Mouse (Mus musculus): ENCODE results near the gene Tomm34.
"Not testable (repeated sequence)": the region's sequence is repeated elsewhere in the genome, so short reads cannot be mapped to it uniquely, and the experiment has no call there.

Tomm34 gene

GRCm38 (mm10) chr2:164075088-164075487, 4.1 kb upstream of the Tomm34 start:
- DNase-seq = peak; percentile 60

- DNase-seq = peak; percentile 99
Observed at GRCm38 (mm10) chr2:164073918-164074578, 3.1 kb upstream of the Tomm34 start.

- DNase-seq = no peak
Observed at GRCm38 (mm10) chr2:164073120-164073519, 2.2 kb upstream of the Tomm34 start.

DNA sequence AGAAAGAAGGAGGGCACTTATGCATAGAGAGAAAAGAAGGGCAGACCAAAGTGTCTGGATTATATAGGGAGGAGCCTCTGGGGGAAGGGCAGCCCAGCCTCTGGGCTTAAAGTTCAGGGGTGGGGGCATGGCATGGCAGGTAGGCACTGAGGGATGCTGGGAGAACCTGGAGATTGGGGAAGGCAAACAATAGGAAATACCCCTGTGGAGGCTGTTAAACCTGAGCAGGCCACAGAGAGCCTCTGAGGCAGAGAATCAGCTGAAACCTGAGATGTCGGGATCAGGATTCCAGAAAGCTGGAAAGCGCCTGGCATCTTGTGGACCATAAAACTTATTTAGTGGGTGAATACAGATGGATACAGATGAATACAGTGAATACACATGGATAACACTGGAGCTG, 1.1 kb upstream of the Tomm34 start:
- DNase-seq = no peak

- DNase-seq = not testable (repeated sequence)
Observed at GRCm38 (mm10) chr2:164071437-164071820, 460 bp upstream of the Tomm34 start.

GRCm38 (mm10) chr2:164070142-164070764, 716 bp downstream of the Tomm34 start, which contains the start of gene Stk4:
Gene Stk4 (plus strand): TSS chr2:164070322.
- DNase-seq = peak; percentile 25

- DNase-seq = no peak
Observed at GRCm38 (mm10) chr2:164059634-164060235, 11.2 kb downstream of the Tomm34 start.

- no peak for DNase-seq
Observed at GRCm38 (mm10) chr2:164054671-164055070, 16.3 kb downstream of the Tomm34 start.

DNA sequence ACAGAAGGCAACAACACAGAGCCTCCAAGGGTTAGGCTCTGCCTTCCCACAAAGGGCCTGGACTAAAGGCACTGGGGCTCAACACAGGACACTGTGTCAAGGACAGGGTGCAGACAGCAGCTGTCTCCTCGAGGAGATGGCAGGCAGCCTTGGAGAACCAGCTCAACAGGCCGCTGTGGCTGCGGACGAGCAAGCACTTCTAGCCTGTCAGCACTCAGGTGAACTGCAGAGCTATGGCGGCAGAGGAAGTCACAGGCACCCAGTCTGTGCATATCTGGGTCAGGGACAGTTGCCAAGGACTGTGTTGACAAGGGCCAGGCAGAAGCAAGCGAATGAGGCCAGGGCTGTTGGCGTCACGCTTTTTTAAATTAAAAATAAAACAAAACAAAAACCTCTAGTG, 17.2 kb downstream of the Tomm34 start:
- DNase-seq = peak; percentile 24

DNA sequence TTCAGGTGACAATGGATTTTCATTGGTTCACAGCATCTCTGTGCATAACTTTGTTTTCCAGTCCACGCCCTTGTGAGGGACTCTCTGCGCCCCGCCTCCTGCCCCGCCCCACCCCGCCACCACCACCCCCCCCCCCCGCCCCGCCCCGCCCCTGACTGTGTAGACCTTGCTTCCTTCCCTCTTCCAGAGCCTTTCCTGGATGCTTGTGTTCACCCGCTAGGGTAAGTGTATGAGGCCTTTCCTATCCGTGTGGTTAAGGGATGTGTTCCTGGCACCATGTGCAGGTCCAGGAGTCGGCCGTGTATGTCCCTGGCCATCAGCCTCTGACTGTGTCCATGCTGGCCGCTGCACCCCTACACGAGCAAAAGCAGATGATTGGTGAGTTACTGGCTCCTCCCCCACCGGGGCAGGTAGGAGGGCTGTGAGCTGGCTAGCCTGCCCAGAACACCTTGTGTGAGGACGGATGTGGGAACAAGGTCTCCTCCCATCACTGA, 23.7 kb downstream of the Tomm34 start:
- peak; percentile 65 for DNase-seq

GRCm38 (mm10) chr2:164041523-164041922, 29.4 kb downstream of the Tomm34 start:
- DNase-seq = no peak

GRCm38 (mm10) chr2:164040949-164041348, 30.0 kb downstream of the Tomm34 start:
- peak; percentile 61 for DNase-seq

DNA sequence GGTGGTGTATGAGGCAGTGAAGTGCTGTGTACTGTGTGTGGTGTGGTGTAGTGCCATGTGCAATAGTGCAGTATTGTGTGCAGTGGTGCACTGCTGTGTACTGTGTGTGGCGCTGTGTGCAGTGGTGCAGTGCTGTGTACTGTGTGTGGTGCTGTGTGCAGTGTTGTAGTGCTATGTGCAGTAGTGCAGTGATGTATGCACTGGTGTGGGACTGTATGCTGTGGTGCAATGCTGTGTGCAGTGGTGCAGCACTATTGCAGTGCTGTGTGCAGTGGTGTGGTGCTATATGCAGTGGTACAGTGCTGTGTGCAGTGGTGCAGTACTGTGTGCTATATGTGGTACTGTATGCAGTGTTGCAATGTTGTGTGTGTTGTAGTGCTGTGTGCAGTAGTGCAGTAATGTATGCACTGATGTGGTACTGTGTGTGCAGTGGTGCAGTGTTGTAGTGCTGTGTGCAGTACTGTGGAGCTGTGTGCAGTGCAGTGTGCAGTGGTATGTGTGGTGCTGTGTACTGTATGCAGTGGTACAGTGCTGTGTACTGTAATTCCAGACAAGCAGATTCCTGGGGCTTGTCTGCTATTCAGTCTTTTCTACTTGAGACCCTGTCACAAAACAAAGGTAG, 32.5 kb downstream of the Tomm34 start:
- DNase-seq = no peak

DNA sequence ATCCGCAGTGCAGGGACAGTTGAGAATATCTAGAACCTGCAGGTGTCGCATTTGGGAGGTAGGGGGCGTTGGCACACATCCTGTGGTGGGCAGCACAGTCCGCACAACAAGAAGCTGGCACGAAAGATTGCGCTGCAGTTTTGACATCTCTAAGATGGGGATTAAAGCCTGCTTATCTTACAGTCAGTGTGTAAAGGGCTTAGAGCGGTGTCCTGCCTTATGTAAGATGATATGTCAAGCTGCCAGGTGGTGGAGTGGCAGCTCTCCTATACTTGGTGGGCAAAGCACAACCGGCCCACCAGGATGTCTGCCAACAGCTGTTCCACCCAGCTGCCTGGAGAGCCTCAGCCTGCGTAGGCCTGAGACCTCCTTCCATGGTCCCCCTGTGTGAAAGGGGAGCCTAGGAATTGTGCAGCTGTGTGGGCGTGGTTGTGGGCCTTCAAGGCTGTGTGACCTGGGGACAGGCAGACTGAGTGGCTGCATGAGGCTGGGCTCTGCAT, 34.4 kb downstream of the Tomm34 start:
- DNase-seq = no peak

DNA sequence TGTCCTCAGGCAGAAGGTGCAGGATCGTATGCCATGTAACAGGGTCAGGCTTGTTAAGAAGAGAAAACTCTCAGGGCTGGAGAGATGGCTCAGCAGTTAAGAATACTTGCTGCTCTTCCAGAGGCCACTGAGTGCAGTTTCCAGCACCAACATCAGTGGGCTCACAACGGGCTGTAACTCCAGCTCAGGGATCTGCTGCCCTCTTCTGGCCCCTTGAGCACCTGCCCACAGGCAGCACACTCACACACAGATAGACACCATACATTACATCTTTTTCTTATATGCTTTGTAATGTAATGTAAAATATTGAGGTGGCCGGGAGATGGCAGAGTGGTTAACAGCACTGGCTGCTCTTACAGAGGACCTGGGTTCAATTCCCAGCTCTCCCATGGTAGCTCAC, 38.0 kb downstream of the Tomm34 start:
- DNase-seq = no peak

- DNase-seq = no peak
Observed at GRCm38 (mm10) chr2:164031147-164031546, 39.8 kb downstream of the Tomm34 start.

GRCm38 (mm10) chr2:164025150-164025549, 45.8 kb downstream of the Tomm34 start, which contains the start of gene Pabpc1l:
Gene Pabpc1l (plus strand): TSS chr2:164025450.
- DNase-seq = no peak

DNA sequence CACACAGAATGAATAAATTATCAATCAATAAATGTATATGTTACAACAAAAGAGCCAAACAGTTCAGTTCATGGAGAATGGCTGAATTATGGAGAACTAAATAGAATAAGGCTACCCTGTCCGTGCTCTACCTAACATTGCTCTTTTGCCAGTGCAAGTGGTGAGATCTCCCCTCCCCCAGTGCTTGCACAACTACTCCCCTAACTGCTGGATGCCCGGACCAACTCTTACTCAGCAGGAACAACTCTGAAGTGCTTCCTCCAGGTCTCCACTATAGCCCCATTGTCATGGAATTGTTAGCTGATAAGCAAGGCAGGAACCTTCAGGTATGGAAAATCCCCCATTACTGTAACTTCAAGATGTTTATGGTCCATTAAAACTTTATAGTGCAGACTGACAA, 48.9 kb downstream of the Tomm34 start:
- peak; percentile 49 for DNase-seq

DNA sequence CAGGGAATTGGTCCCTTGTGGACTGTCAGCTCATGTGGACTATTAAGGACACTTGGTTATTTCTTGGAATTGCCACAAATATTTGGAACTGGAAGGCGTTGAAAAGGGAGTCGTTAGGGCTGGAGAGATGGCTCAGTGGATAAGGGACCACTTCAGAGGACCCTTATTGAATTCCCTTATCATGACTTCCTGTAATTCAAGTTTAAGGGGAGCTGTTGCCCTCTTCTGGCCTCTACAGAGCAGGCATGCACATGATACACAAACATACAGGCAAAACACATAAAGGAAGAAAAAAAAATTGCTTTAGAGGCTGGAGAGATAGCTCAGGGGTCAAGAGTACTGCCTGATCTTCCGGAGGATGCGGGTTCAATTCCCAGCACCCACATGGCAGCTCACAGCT, 51.0 kb downstream of the Tomm34 start:
- DNase-seq = no peak

GRCm38 (mm10) chr2:164018910-164019309, 52.1 kb downstream of the Tomm34 start:
- DNase-seq = no peak

DNA sequence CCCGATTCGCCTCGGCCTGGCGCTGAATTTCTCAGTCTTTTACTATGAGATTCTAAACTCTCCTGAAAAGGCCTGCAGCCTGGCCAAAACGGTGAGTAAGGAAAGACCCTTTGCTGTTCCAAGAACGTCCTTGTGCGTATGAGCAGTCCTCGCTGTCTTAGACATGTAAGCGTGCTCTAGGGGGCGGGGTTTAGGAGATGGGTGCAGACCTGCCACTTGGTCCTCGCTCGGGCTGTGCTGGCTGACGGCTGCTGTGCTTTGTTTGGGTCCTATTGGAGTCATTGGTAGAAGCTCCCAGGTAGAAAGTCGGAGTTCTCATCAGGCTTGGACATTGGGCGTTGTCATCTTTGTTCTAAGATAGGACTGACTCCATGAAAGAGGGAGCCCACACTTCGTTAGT, 55.7 kb downstream of the Tomm34 start:
- no peak for DNase-seq

DNA sequence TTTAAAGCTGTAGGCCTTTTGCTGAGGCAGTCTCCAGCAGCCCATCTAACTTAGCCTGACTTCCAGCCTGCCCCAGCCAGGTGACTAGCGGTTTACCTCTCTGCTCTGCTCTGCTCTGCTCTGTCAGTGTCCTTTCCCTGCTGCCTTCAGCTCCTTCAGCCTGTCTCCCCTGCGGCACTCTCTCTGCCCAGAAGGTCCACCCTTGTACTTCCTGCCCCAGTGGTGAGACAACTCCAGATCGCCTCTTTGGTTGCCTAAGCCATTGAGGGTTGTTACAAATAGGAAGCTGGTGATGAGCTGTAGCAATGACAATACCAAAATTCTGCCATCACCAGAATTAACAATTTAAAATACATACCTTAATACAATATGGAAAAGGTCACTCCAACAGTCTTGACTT, 60.0 kb downstream of the Tomm34 start:
- DNase-seq = no peak

- DNase-seq = no peak
Observed at GRCm38 (mm10) chr2:164010496-164010895, 60.5 kb downstream of the Tomm34 start.
